Mouse (Mus musculus) CH12.LX (cell line): ENCODE data around the gene Slc36a3.

Experiments used
- CHD2 ChIP-seq: IDR thresholded peaks from 2 replicates; pipeline ENCODE4 v1.6.1; 2011; ENCODE audit warnings: low read length, improper control_type of control experiment
- CTCF ChIP-seq, 2 experiments: IDR thresholded peaks in 1 of 2; conservative IDR thresholded peaks in 1 of 2; 2 replicates each; pipeline ENCODE4 v1.5.1; 2011 to 2012; ENCODE audit warnings: low read depth in 2 of 2, low read length in 2 of 2, improper control_type of control experiment in 1 of 2, inconsistent platforms in 1 of 2, mild to moderate bottlenecking in 1 of 2, moderate library complexity in 1 of 2
- JUND ChIP-seq: conservative IDR thresholded peaks from 2 replicates; pipeline ENCODE4 v1.6.1; 2011; ENCODE audit warnings: low read depth, low read length, improper control_type of control experiment
- POLR2A ChIP-seq: IDR thresholded peaks from 2 replicates; pipeline ENCODE4 v1.6.1; 2011; ENCODE audit warnings: low read depth, mild to moderate bottlenecking, improper control_type of control experiment, low read length
- TBP ChIP-seq: conservative IDR thresholded peaks from 2 replicates; pipeline ENCODE4 v1.6.1; 2011; ENCODE audit warnings: low read depth, low read length, improper control_type of control experiment

DNA sequence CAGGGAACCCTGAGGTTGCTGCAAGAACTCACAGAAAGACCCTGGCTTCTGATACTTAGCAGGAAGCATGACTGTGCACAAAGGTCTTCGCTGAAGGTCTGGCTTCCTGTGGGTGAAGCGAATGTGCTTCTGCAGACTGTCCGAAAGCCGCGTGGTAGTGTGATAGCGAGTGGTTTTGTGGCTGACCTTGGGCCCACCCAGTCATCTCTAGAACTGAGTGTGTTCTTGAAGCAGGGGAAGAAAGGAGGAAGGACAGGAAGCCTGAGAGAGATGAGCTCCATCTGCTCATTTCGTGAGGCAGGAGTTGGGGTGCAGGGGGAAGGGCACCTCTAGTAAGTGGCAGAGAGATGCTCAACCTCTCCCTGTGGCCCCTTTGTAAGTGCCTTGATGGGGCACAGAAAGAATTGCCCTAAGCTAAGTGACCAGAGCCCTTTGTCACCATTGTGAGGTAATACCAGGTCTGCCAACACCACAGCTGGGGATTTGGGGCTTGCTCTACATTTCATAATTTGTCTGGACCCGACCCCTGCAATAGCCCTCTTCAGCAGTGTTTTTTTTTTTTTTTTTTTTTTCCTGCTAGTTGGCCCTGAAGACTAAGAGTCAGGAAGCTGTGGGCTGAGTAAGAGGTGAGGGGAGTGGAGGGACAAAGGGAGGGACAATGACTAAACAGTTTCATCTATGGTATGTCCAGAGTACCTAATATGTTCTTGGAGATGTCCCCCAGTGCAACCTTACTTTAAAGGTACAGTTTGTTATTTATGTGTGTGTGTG, 46.4 kb upstream of the Slc36a3 start:
- TF ChIP-seq JUND (no peak), CTCF (conservative IDR thresholded peaks at IDR 0.05 in 1 of 2, IDR thresholded peaks at IDR 0.05 in 1 of 2; ENCODE audit: low read depth in 2 of 2, low read length in 2 of 2) (no peak), CHD2 (no peak), POLR2A (no peak), TBP (no peak)
